33 mouse cellular contexts compared by ENCODE assay signal in the genomic region with DNA sequence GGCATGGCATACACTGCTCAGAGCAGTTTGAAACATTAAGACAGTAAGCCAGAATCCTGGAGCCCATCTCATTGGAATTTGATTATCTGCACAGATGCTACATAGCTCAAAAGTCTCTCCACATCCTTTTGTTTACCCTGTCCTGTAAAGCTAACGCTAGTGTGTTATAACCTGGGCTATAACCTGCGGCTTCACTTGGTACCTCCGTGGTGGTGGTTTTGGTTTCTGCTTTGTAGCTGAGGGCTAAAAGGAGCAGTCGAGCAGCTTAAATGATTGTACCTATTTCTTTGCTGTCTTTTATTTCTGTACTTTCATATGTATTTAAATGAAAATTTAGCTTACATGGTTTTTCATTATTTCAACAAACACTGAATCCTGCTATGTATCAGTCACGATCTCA. TPM values are rescaled to one million over a fixed set of nuclear protein-coding genes. Genes with fewer than 3 reads are reported as not detected.
A peak's percentile ranks its signal among the peaks of the same experiment; 100 is the strongest.
DNase-seq lines count a peak whose midpoint lies in the region; ATAC-seq and TF ChIP-seq lines count a peak whose summit lies in the region.
"Had no signal": no experiment of that assay in that cellular context is flagged by ENCODE, and none has a peak within 500 bp of the region (broad histone marks: within the 10 kb centered on the region; RNA-seq: fewer than 3 reads in every experiment).

No protein-coding gene starts in this region.

- H3K4me3 ChIP-seq in neural tube, embryonic 15.5 days (replicated peaks), result no peak overlapping the region
- H3K4me3 ChIP-seq in lung, adult 2 months (replicated peaks; ENCODE audit: extremely low read depth, low read depth, low read length), result no peak overlapping the region
- H3K4me3 ChIP-seq: embryonic facial prominence, embryonic 12.5 days; heart, embryonic 13.5 days; intestine, embryonic 15.5 days; limb, embryonic 10.5 days; limb, embryonic 15.5 days; liver, embryonic 13.5 days; midbrain, embryonic 13.5 days; neural tube, embryonic 13.5 days had no signal

- H3K36me3 ChIP-seq in neural tube, embryonic 15.5 days, result no peaks in the 10 kb centered on the region
- H3K36me3 ChIP-seq: embryonic facial prominence, embryonic 12.5 days; intestine, embryonic 15.5 days; limb, embryonic 15.5 days; liver, embryonic 13.5 days; midbrain, embryonic 13.5 days; neural tube, embryonic 13.5 days had no signal

- TF ChIP-seq CTCF in lung, adult 2 months (IDR thresholded peaks at IDR 0.05; ENCODE audit: insufficient read depth, low read length), result no peak

- no peaks in the 10 kb centered on the region for H3K27me3 ChIP-seq in neural tube, embryonic 15.5 days (replicated peaks)
- H3K27me3 ChIP-seq: embryonic facial prominence, embryonic 12.5 days; heart, embryonic 13.5 days; intestine, embryonic 15.5 days; limb, embryonic 15.5 days; liver, embryonic 13.5 days; midbrain, embryonic 13.5 days; neural tube, embryonic 13.5 days; Patski had no signal

- WGBS in neural tube, embryonic 15.5 days, result 83% methylated on average over 5 of the region's 5 CpGs
- WGBS in lung, adult 2 months, result 71% methylated on average over 5 of the region's 5 CpGs

- H3K4me2 ChIP-seq in neural tube, embryonic 15.5 days, result 0 out of 2 replicates have a peak overlapping the region, but pooled peaks have one; percentile 9
- H3K4me2 ChIP-seq: embryonic facial prominence, embryonic 12.5 days; heart, embryonic 13.5 days; intestine, embryonic 15.5 days; limb, embryonic 15.5 days; liver, embryonic 13.5 days; midbrain, embryonic 13.5 days had no signal

- no peak overlapping the region for H3K27ac ChIP-seq in neural tube, embryonic 15.5 days (replicated peaks)
- H3K27ac ChIP-seq: embryonic facial prominence, embryonic 12.5 days; heart, embryonic 13.5 days; intestine, embryonic 15.5 days; limb, embryonic 10.5 days; limb, embryonic 15.5 days; liver, embryonic 13.5 days; macrophage; midbrain, embryonic 13.5 days; neural tube, embryonic 13.5 days had no signal

- peaks cover 45% of the 10 kb centered on the region for H3K4me1 ChIP-seq in neural tube, embryonic 15.5 days
- peaks cover 9% of the 10 kb centered on the region for H3K4me1 ChIP-seq in lung, adult 2 months (ENCODE audit: control insufficient read depth, insufficient read depth, low read length)

- H3K9me3 ChIP-seq in neural tube, embryonic 15.5 days (replicated peaks), result no peaks in the 10 kb centered on the region
- H3K9me3 ChIP-seq: embryonic facial prominence, embryonic 12.5 days; heart, embryonic 13.5 days; intestine, embryonic 15.5 days; limb, embryonic 10.5 days; limb, embryonic 15.5 days; liver, embryonic 13.5 days; midbrain, embryonic 13.5 days; neural tube, embryonic 13.5 days had no signal

- no peak overlapping the region for H3K9ac ChIP-seq in neural tube, embryonic 15.5 days (replicated peaks)
- H3K9ac ChIP-seq: embryonic facial prominence, embryonic 12.5 days; heart, embryonic 13.5 days; intestine, embryonic 15.5 days; limb, embryonic 15.5 days; midbrain, embryonic 13.5 days; neural tube, embryonic 13.5 days had no signal

- ATAC-seq in CD4-positive, CD25-positive, alpha-beta regulatory T cell, adult 4 months, result no peak
- no peak for ATAC-seq in neural tube, embryonic 15.5 days (ENCODE audit: low FRiP score)
- ATAC-seq: forebrain, embryonic 14.5 days; hindbrain, embryonic 16.5 days; intestine, embryonic 15.5 days; midbrain, embryonic 13.5 days; Patski had no signal

- TF ChIP-seq POLR2A in lung, adult 2 months (IDR thresholded peaks at IDR 0.05; ENCODE audit: borderline replicate concordance, extremely low read depth, low read depth, low read length), result no peak

- DNase-seq in CD4-positive, CD25-positive, alpha-beta regulatory T cell, adult 2 months (ENCODE audit: low read depth, low spot score), result peak; percentile 60
- no peak for DNase-seq in neural tube, embryonic 10.5 days (ENCODE audit: extremely low spot score, low spot score)
- DNase-seq in A20 (ENCODE audit: low read depth, low spot score), result peak; percentile 62
- peak; percentile 80 for DNase-seq in induced T-regulatory cell, adult 2 months (ENCODE audit: low read depth)
- no peak for DNase-seq in lung, adult 2 months
- DNase-seq in B cell, adult 2 months, result no peak
- DNase-seq: adrenal gland, postnatal 14 days; cerebellum, adult 11-12 months; cerebellum, adult 9-11 months; embryo, embryonic 11 days; gastrocnemius, postnatal 25 days; heart, adult 18-20 months; heart, postnatal 10 days; kidney, adult 9 months; kidney, postnatal 14 days; layer of hippocampus, adult 9-11 months; liver, embryonic 13.5 days; lung, adult 18-20 months; lung, postnatal 10 days; right cerebral cortex, postnatal 14 days had no signal

RNA-seq across cellular contexts. Expression of a gene that starts 3.6 kb away (rescaled TPM):
- polyA plus RNA-seq in CD4-positive, CD25-positive, alpha-beta regulatory T cell, adult 4 months (2017; shearing (Covaris generic)), result 10 to 100 TPM; 57.1 to 75.0 TPM
- polyA plus RNA-seq in neural tube, embryonic 15.5 days (2015; fragmentation: Nextera tagmentation; extraction: Ambion mirVana), result 69.4 and 72.6 TPM in 2 replicates
- polyA plus RNA-seq in lung, adult 2 months (2012; rRNA removed), result 20.7 and 29.4 TPM in 2 replicates

RNA-seq across cellular contexts. Expression of a gene that starts 4.1 kb away (rescaled TPM):
- 10 to 100 TPM; 17.6 to 18.4 TPM for polyA plus RNA-seq in CD4-positive, CD25-positive, alpha-beta regulatory T cell, adult 4 months (2017; shearing (Covaris generic))
- 6.5 and 8.1 TPM in 2 replicates for polyA plus RNA-seq in neural tube, embryonic 15.5 days (2015; fragmentation: Nextera tagmentation; extraction: Ambion mirVana)
- 16.3 and 22.4 TPM in 2 replicates for polyA plus RNA-seq in lung, adult 2 months (2012; rRNA removed)

Comparison
In these comparisons a context has a peak if more than half of its experiments do, and no peak if none do; other contexts are left out.
1. DNase-seq: peak in CD4-positive, CD25-positive, alpha-beta regulatory T cell, adult 2 months (single experiment), A20 (single experiment) and induced T-regulatory cell, adult 2 months (single experiment); none in neural tube, embryonic 10.5 days (single experiment), lung, adult 2 months (single experiment) and B cell, adult 2 months (0 of 2).